Mouse (Mus musculus): ENCODE data around the gene Mindy2. TPM values are rescaled to one million over a fixed set of nuclear protein-coding genes. Genes with fewer than 3 reads are reported as not detected.

Gene Mindy2
- total RNA-seq, 2 experiments from 2014 or later = 12.3 to 17.9 TPM

GRCm38 (mm10) chr9:70679132-70680091 is 22.4 kb upstream of the Mindy2 start:
- Histone ChIP-seq H3K4me3 (peak overlapping the region; percentile 92), H3K27ac (peak overlapping the region; percentile 97)
- no peak for TF ChIP-seq CTCF (IDR thresholded peaks at IDR 0.05)
- intact Hi-C loops (cut with DNase I) = loop anchor here (2.0 to 5.0 kb wide), 2 partner anchors 23 to 73 kb away; partner anchors contain the start of genes Gm10642 and Mindy2
- DNase-seq = peak; percentile 75

- no peak for TF ChIP-seq CTCF (IDR thresholded peaks at IDR 0.05)
- H3K27ac ChIP-seq = peak within 1 kb of the TSS; percentile 97
- intact Hi-C loops (cut with DNase I) = loop anchor here (2.0 to 5.0 kb wide), 2 partner anchors 22 to 74 kb away; partner anchors contain the start of genes Gm10642 and Mindy2
Observed at GRCm38 (mm10) chr9:70678682-70679131, 21.7 kb upstream of the Mindy2 start, which contains the start of gene Adam10. TSS of gene Adam10 (plus strand) at chr9:70678997.

GRCm38 (mm10) chr9:70675961-70676360 is 19.0 kb upstream of the Mindy2 start:
- no peak overlapping the region for H3K27ac ChIP-seq
- intact Hi-C loops (cut with DNase I) = loop anchor here (5.0 kb wide), 1 partner anchor 76 kb away; no protein-coding TSS in a partner anchor
- H3K4me3 ChIP-seq = no peak overlapping the region
- no peak for TF ChIP-seq CTCF (IDR thresholded peaks at IDR 0.05)
- no peak for DNase-seq

More at GRCm38 (mm10) chr9:70678682-70679131, 21.7 kb upstream of the Mindy2 start, which contains the start of gene Adam10:
- H3K4me3 ChIP-seq = peak within 1 kb of the TSS; percentile 92
- DNase-seq = peak; percentile 100

GRCm38 (mm10) chr9:70675117-70675516 is 18.1 kb upstream of the Mindy2 start:
- Histone ChIP-seq H3K4me3 (no peak overlapping the region), H3K27ac (no peak overlapping the region)
- TF ChIP-seq CTCF (IDR thresholded peaks at IDR 0.05) = no peak
- intact Hi-C loops (cut with DNase I) = loop anchor here (5.0 kb wide), 1 partner anchor 77 kb away; no protein-coding TSS in a partner anchor
- DNase-seq = no peak

- no peak for TF ChIP-seq CTCF (IDR thresholded peaks at IDR 0.05)
- no peak for DNase-seq
- Histone ChIP-seq H3K4me3 (no peak overlapping the region), H3K27ac (no peak overlapping the region)
- intact Hi-C loops (cut with DNase I) = loop anchor here (5.0 kb wide), 2 partner anchors 259 to 399 kb away; no protein-coding TSS in a partner anchor
Observed at GRCm38 (mm10) chr9:70673656-70674055, 16.7 kb upstream of the Mindy2 start.

GRCm38 (mm10) chr9:70671772-70672579 is 15.0 kb upstream of the Mindy2 start:
- intact Hi-C loops (cut with DNase I) = loop anchor here (5.0 kb wide), 2 partner anchors 260 to 400 kb away; no protein-coding TSS in a partner anchor
- no peak overlapping the region for H3K4me3 ChIP-seq
- DNase-seq = peak; percentile 33
- H3K27ac ChIP-seq = no peak overlapping the region
- TF ChIP-seq CTCF (IDR thresholded peaks at IDR 0.05) = peak; percentile 67

- Histone ChIP-seq H3K4me3 (no peak overlapping the region), H3K27ac (no peak overlapping the region)
- intact Hi-C loops (cut with DNase I) = loop anchor here (5.0 kb wide), 2 partner anchors 261 to 401 kb away; no protein-coding TSS in a partner anchor
- DNase-seq = no peak
- no peak for TF ChIP-seq CTCF (IDR thresholded peaks at IDR 0.05)
Observed at GRCm38 (mm10) chr9:70671278-70671677, 14.3 kb upstream of the Mindy2 start.

GRCm38 (mm10) chr9:70670381-70670780 is 13.4 kb upstream of the Mindy2 start:
- DNase-seq = no peak
- H3K27ac ChIP-seq = no peak overlapping the region
- no peak for TF ChIP-seq CTCF (IDR thresholded peaks at IDR 0.05)
- no peak overlapping the region for H3K4me3 ChIP-seq
- intact Hi-C loops (cut with DNase I) = loop anchor here (5.0 kb wide), 2 partner anchors 262 to 402 kb away; no protein-coding TSS in a partner anchor

GRCm38 (mm10) chr9:70669197-70669596 is 12.2 kb upstream of the Mindy2 start:
- Histone ChIP-seq H3K4me3 (no peak overlapping the region), H3K27ac (no peak overlapping the region)
- no peak for DNase-seq
- intact Hi-C loops (cut with DNase I) = no loop called here
- no peak for TF ChIP-seq CTCF (IDR thresholded peaks at IDR 0.05)

- intact Hi-C loops (cut with DNase I) = no loop called here
- TF ChIP-seq CTCF (IDR thresholded peaks at IDR 0.05) = peak; percentile 55
Observed at GRCm38 (mm10) chr9:70668048-70668447, 11.1 kb upstream of the Mindy2 start.

GRCm38 (mm10) chr9:70666811-70667210 is 9.8 kb upstream of the Mindy2 start:
- no peak for TF ChIP-seq CTCF (IDR thresholded peaks at IDR 0.05)
- intact Hi-C loops (cut with DNase I) = no loop called here
- no peak overlapping the region for H3K4me3 ChIP-seq
- H3K27ac ChIP-seq = no peak overlapping the region
- DNase-seq = no peak

More at GRCm38 (mm10) chr9:70668048-70668447, 11.1 kb upstream of the Mindy2 start:
- no peak for DNase-seq
- Histone ChIP-seq H3K27ac (no peak overlapping the region), H3K4me3 (no peak overlapping the region)

Measured in gastrocnemius, adult 2 months (tissue).